Comparison of ENCODE assay signal across 8 mouse cellular contexts in genomic region chr2:91183711-91184405, GRCm38 (mm10). TPM values are rescaled to one million over a fixed set of nuclear protein-coding genes. Genes with fewer than 3 reads are reported as not detected.
DNase-seq lines count a peak whose midpoint lies in the region; ATAC-seq and TF ChIP-seq lines count a peak whose summit lies in the region.

Madd (minus strand) TSS chr2:91183837.

- H3ac ChIP-seq in myocyte (ENCODE audit: control insufficient read depth, insufficient read length): peak within 1 kb of the TSS; percentile 28

- DNase-seq in cerebellum, adult 11 months: peak; percentile 27
- DNase-seq in cerebellum, adult 8-10 months: no peak
- peak; percentile 44 for DNase-seq in brain, adult 2 months (ENCODE audit: low read depth, low spot score)
- no peak for DNase-seq in heart, embryonic 10.5 days (ENCODE audit: low spot score)
- DNase-seq in right cerebral cortex, postnatal 14 days: no peak

- WGBS in heart, embryonic 10.5 days: 55% methylated on average over 15 of the region's 15 CpGs
- 63% methylated on average over 15 of the region's 15 CpGs for WGBS in kidney, embryonic 15.5 days
- WGBS in liver, embryonic 12.5 days (ENCODE audit: insufficient replicate concordance): 30% methylated on average over 15 of the region's 15 CpGs

- ATAC-seq in kidney, embryonic 15.5 days (replicated peaks; ENCODE audit: low FRiP score): no peak; the same call in 1 of the 2 replicates
- ATAC-seq in liver, embryonic 12.5 days: peak; percentile 51

- no peak for TF ChIP-seq POLR2A in myocyte (IDR thresholded peaks at IDR 0.05; ENCODE audit: insufficient read length, low read depth)

- H3K4me1 ChIP-seq in heart, embryonic 10.5 days: peaks cover 25% of the 10 kb centered on the region
- peaks cover 17% of the 10 kb centered on the region for H3K4me1 ChIP-seq in kidney, embryonic 15.5 days
- H3K4me1 ChIP-seq in liver, embryonic 12.5 days: peaks cover 33% of the 10 kb centered on the region

- peak within 1 kb of the TSS; percentile 59 for H3K9ac ChIP-seq in kidney, embryonic 15.5 days
- H3K9ac ChIP-seq in liver, embryonic 12.5 days: peak within 1 kb of the TSS; percentile 90

- peaks cover 6% of the 10 kb centered on the region for H3K79me2 ChIP-seq in myocyte (ENCODE audit: control insufficient read depth, insufficient read depth)

- H3K36me3 ChIP-seq in heart, embryonic 10.5 days: no peaks in the 10 kb centered on the region
- no peaks in the 10 kb centered on the region for H3K36me3 ChIP-seq in kidney, embryonic 15.5 days
- 0 out of 2 replicates have a peak, but pooled peaks cover 4% of the 10 kb centered on the region for H3K36me3 ChIP-seq in liver, embryonic 12.5 days
- H3K36me3 ChIP-seq in myocyte (ENCODE audit: control insufficient read depth, insufficient read depth): no peaks in the 10 kb centered on the region

- no peaks in the 10 kb centered on the region for H3K9me3 ChIP-seq in heart, embryonic 10.5 days
- no peaks in the 10 kb centered on the region for H3K9me3 ChIP-seq in kidney, embryonic 15.5 days (replicated peaks)
- no peaks in the 10 kb centered on the region for H3K9me3 ChIP-seq in liver, embryonic 12.5 days (replicated peaks)

- peak within 1 kb of the TSS; percentile 80 for H3K27ac ChIP-seq in heart, embryonic 10.5 days
- H3K27ac ChIP-seq in kidney, embryonic 15.5 days: peak within 1 kb of the TSS; percentile 83
- H3K27ac ChIP-seq in liver, embryonic 12.5 days: peak within 1 kb of the TSS; percentile 86

- peak within 1 kb of the TSS; percentile 80 for H3K4me3 ChIP-seq in heart, embryonic 10.5 days
- peak within 1 kb of the TSS; percentile 94 for H3K4me3 ChIP-seq in kidney, embryonic 15.5 days (replicated peaks)
- peak within 1 kb of the TSS; percentile 92 for H3K4me3 ChIP-seq in liver, embryonic 12.5 days
- H3K4me3 ChIP-seq in myocyte: peak within 1 kb of the TSS; percentile 42

- H3K27me3 ChIP-seq in heart, embryonic 10.5 days (ENCODE audit: insufficient read depth, poor library complexity, severe bottlenecking): no peaks in the 10 kb centered on the region
- no peaks in the 10 kb centered on the region for H3K27me3 ChIP-seq in kidney, embryonic 15.5 days
- H3K27me3 ChIP-seq in liver, embryonic 12.5 days (replicated peaks): 0 out of 2 replicates have a peak, but pooled peaks cover 3% of the 10 kb centered on the region
- no peaks in the 10 kb centered on the region for H3K27me3 ChIP-seq in myocyte (ENCODE audit: control insufficient read depth, insufficient read depth, insufficient read length)

- peak within 1 kb of the TSS; percentile 92 for H3K4me2 ChIP-seq in kidney, embryonic 15.5 days
- peak within 1 kb of the TSS; percentile 92 for H3K4me2 ChIP-seq in liver, embryonic 12.5 days
- peak within 1 kb of the TSS; percentile 95 for H3K4me2 ChIP-seq in myocyte (ENCODE audit: low read depth)

TF ChIP-seq in myocyte, 11 proteins besides CTCF, POLR2A, EP300 and RAD21:
- TF ChIP-seq SRF (IDR thresholded peaks at IDR 0.05; ENCODE audit: control insufficient read depth, insufficient read length, low read depth) (no peak), MYOD1 (IDR thresholded peaks at IDR 0.05; ENCODE audit: control insufficient read depth in 1 of 3, insufficient read length in 2 of 3, low read depth in 2 of 3) (no peak), POLR2AphosphoS2 (IDR thresholded peaks at IDR 0.05; ENCODE audit: insufficient read length, low read depth) (no peak), TCF12 (IDR thresholded peaks at IDR 0.05; ENCODE audit: insufficient read depth, poor library complexity, severe bottlenecking) (no peak), MAX (IDR thresholded peaks at IDR 0.05; ENCODE audit: low read depth) (no peak), CEBPB (IDR thresholded peaks at IDR 0.05; ENCODE audit: insufficient read depth, poor library complexity, severe bottlenecking) (no peak), E2F4 (IDR thresholded peaks at IDR 0.05; ENCODE audit: insufficient read depth) (no peak), USF1 (IDR thresholded peaks at IDR 0.05; ENCODE audit: low read depth) (no peak), REST (IDR thresholded peaks at IDR 0.05; ENCODE audit: insufficient read depth, insufficient read length) (no peak), TCF3 (IDR thresholded peaks at IDR 0.05; ENCODE audit: insufficient read length, low read depth) (no peak), MYOG (IDR thresholded peaks at IDR 0.05; ENCODE audit: control insufficient read depth in 1 of 3, insufficient read depth in 1 of 3, insufficient read length in 2 of 3, low read depth in 2 of 3) (no peak)

RNA-seq across cellular contexts. Expression of gene Madd, which starts in this region (rescaled TPM):
- polyA plus RNA-seq in heart, embryonic 10.5 days (2016; fragmentation: Nextera tagmentation; extraction: Ambion mirVana): 6.8 and 7.7 TPM in 2 replicates
- polyA plus RNA-seq in kidney, embryonic 15.5 days (2015; fragmentation: Nextera tagmentation; extraction: Ambion mirVana): 6.8 and 10.1 TPM in 2 replicates
- polyA plus RNA-seq in liver, embryonic 12.5 days (2016; fragmentation: Nextera tagmentation; extraction: Ambion mirVana): 12.1 and 13.4 TPM in 2 replicates
- 10.2 TPM for polyA plus RNA-seq in myocyte (2012; fragmentation: generic; extraction: Trizol)

Comparison
In these comparisons a context has a peak if more than half of its experiments do, and no peak if none do; other contexts are left out.
1. DNase-seq: peak in cerebellum, adult 11 months (single experiment) and brain, adult 2 months (single experiment); none in cerebellum, adult 8-10 months (single experiment), heart, embryonic 10.5 days (single experiment) and right cerebral cortex, postnatal 14 days (single experiment).
2. H3K4me3 ChIP-seq: peak in every context shown above with its lines; median percentile 94 in kidney, embryonic 15.5 days; 92 in liver, embryonic 12.5 days; 80 in heart, embryonic 10.5 days; 42 in myocyte.
3. Peak in every context shown above with its lines, with median percentiles within 50 percentile points of each other: H3K27ac ChIP-seq and H3K4me2 ChIP-seq.